Comparison of ENCODE assay signal across 9 mouse cellular contexts in the genomic region with DNA sequence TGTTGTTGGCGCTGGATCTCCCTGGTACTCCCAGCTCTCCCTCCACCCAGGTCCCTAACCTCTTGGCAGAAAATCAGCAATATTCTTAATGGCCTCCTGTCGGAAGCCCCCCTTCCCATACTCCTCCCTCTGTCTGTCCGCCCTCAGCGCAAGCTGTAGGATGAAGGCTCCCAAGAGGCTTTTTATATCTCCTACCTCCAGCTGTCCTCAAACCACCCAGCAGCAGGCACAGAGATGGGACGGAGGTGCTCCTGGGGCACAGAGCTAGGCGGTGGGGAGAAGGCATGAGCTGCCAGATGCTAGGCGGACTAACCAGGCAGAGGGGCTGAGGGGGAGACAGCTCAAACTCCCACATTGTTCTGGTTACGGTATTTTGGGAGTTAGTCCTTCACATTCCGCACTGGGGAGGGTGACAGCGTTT. TPM values are rescaled to one million over a fixed set of nuclear protein-coding genes. Genes with fewer than 3 reads are reported as not detected.
DNase-seq lines count a peak whose midpoint lies in the region; ATAC-seq and TF ChIP-seq lines count a peak whose summit lies in the region.
"Had no signal": no experiment of that assay in that cellular context is flagged by ENCODE, and none has a peak within 500 bp of the region (broad histone marks: within the 10 kb centered on the region; RNA-seq: fewer than 3 reads in every experiment).

No protein-coding gene starts in this region.

- no peak for TF ChIP-seq CTCF in layer of hippocampus, adult 2 months (conservative IDR thresholded peaks at IDR 0.05)

- H3K4me1 ChIP-seq in forebrain, embryonic 16.5 days (replicated peaks; ENCODE audit: control insufficient read depth, insufficient read depth, low read length) = peaks cover 54% of the 10 kb centered on the region
- peaks cover 76% of the 10 kb centered on the region for H3K4me1 ChIP-seq in limb, embryonic 12.5 days (replicated peaks)

- no peaks in the 10 kb centered on the region for H3K36me3 ChIP-seq in forebrain, embryonic 16.5 days (ENCODE audit: control insufficient read depth, insufficient read depth)
- no peaks in the 10 kb centered on the region for H3K36me3 ChIP-seq in limb, embryonic 12.5 days

- peak overlapping the region; percentile 63 for H3K27ac ChIP-seq in layer of hippocampus, adult 2 months
- H3K27ac ChIP-seq in forebrain, embryonic 16.5 days (ENCODE audit: low read length) = no peak overlapping the region
- 0 out of 2 replicates have a peak overlapping the region, but pooled peaks have one; percentile 8 for H3K27ac ChIP-seq in limb, embryonic 12.5 days

- no peaks in the 10 kb centered on the region; the same call in 1 of the 2 replicates for H3K27me3 ChIP-seq in forebrain, embryonic 16.5 days (replicated peaks; ENCODE audit: control insufficient read depth, insufficient read depth, low read length)
- H3K27me3 ChIP-seq in limb, embryonic 12.5 days = no peaks in the 10 kb centered on the region

- H3K4me2 ChIP-seq in forebrain, embryonic 16.5 days (ENCODE audit: low read length) = 0 out of 2 replicates have a peak overlapping the region, but pooled peaks have one; percentile 6
- no peak overlapping the region for H3K4me2 ChIP-seq in limb, embryonic 12.5 days

- no peak for DNase-seq in layer of hippocampus, adult 2 months (ENCODE audit: low spot score in 2 of 2)
- DNase-seq in layer of hippocampus, postnatal 10 days (ENCODE audit: low spot score in 2 of 2) = no peak
- DNase-seq in right cerebral cortex, adult 2 months (ENCODE audit: low spot score in 2 of 2) = peak; percentile 53 to 59
- DNase-seq in adrenal gland, postnatal 14 days = no peak
- no peak for DNase-seq in adrenal gland, adult 2 months
- DNase-seq in gastrocnemius, postnatal 25 days = no peak

- WGBS in forebrain, embryonic 16.5 days = 45% methylated on average over 10 of the region's 10 CpGs
- WGBS in limb, embryonic 12.5 days = 70% methylated on average over 10 of the region's 10 CpGs

- ATAC-seq in forebrain, embryonic 16.5 days = no peak
- ATAC-seq in limb, embryonic 12.5 days (ENCODE audit: insufficient number of reproducible peaks, insufficient read depth, low FRiP score, low TSS enrichment, low read depth) = no peak

- H3K9ac ChIP-seq in forebrain, embryonic 16.5 days (replicated peaks; ENCODE audit: low read depth, low read length) = peak overlapping the region; percentile 28; the same call in 1 of the 2 replicates
- no peak overlapping the region for H3K9ac ChIP-seq in limb, embryonic 12.5 days (replicated peaks)

- no peaks in the 10 kb centered on the region for H3K9me3 ChIP-seq in forebrain, embryonic 16.5 days (ENCODE audit: control insufficient read depth, low read length)
- no peaks in the 10 kb centered on the region for H3K9me3 ChIP-seq in limb, embryonic 12.5 days
- H3K9me3 ChIP-seq: megakaryocyte, embryonic 14.5 days had no signal

- H3K4me3 ChIP-seq in layer of hippocampus, adult 2 months = peak overlapping the region; percentile 43
- no peak overlapping the region for H3K4me3 ChIP-seq in forebrain, embryonic 16.5 days (replicated peaks; ENCODE audit: low read length)
- H3K4me3 ChIP-seq in limb, embryonic 12.5 days (replicated peaks) = no peak overlapping the region

RNA-seq across cellular contexts. Expression of a gene that starts 3.2 kb away (rescaled TPM):
- 10 to 100 TPM; 47.5 to 58.0 TPM for total RNA-seq in layer of hippocampus, adult 2 months (2021)
- 10 to 100 TPM; 55.7 to 67.8 TPM for total RNA-seq in layer of hippocampus, postnatal 10 days (2021)
- 12.4 and 16.3 TPM in 2 replicates for polyA plus RNA-seq in forebrain, embryonic 16.5 days (2015; fragmentation: Nextera tagmentation; extraction: Ambion mirVana)
- polyA plus RNA-seq in limb, embryonic 12.5 days (2016; fragmentation: Nextera tagmentation; extraction: Ambion mirVana) = 23.9 and 24.5 TPM in 2 replicates
- total RNA-seq in adrenal gland, postnatal 14 days (2021) = 202 and 263 TPM in 2 replicates
- total RNA-seq in adrenal gland, adult 2 months (2021) = 100 to 1,000 TPM; 228 to 424 TPM
- 50.0 and 414 TPM in 2 replicates for polyA plus RNA-seq in adrenal gland, adult 2 months (2012; rRNA removed)
- 10 to 100 TPM; 47.6 to 54.2 TPM for total RNA-seq in gastrocnemius, postnatal 25 days (2021)

Comparison
In these comparisons a context has a peak if more than half of its experiments do, and no peak if none do; other contexts are left out.
1. DNase-seq: peak in right cerebral cortex, adult 2 months (2 of 2); none in layer of hippocampus, adult 2 months (0 of 2), layer of hippocampus, postnatal 10 days (0 of 2), adrenal gland, postnatal 14 days (single experiment), adrenal gland, adult 2 months (single experiment) and gastrocnemius, postnatal 25 days (single experiment).